Mouse (Mus musculus) megakaryocyte, embryonic 14.5 days (primary cell): ENCODE results near the gene Nxnl2.

Source experiments
- FLI1 ChIP-seq: IDR thresholded peaks from 2 replicates; pipeline ENCODE4 v1.6.1; 2012; ENCODE audit warnings: low read length, inconsistent platforms, mixed read lengths
- GATA1 ChIP-seq: IDR thresholded peaks from 3 replicates; pipeline ENCODE4 v1.6.1; 2012; ENCODE audit warnings: mixed read lengths, low read length, inconsistent platforms, borderline replicate concordance

DNA sequence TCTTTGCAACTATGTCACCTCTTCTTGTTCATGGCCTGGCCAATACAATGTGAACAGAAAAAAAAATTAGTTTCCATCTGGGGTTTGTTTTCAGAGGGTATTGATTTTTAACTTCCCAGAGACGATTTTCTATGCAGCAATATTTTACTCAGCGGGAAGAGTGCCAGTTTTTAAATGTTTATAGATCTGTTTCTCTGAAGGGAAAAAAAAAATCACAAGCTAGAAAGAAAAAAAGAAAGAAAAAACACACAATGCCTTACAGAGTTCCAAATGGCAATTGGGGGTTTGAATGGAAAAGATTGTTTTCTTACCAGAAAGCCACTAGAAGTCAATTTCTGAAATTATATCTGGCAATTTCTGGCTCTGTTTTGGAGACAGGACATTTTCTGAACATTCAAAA is 43.9 kb downstream of the Nxnl2 start:
- TF ChIP-seq GATA1: no peak
- no peak for TF ChIP-seq FLI1
